Mouse (Mus musculus) megakaryocyte progenitor cell, adult 5-6 weeks (primary cell): ENCODE data around the gene Bag6. TPM values are rescaled to one million over a fixed set of nuclear protein-coding genes. Genes with fewer than 3 reads are reported as not detected.
A peak's percentile ranks its signal among the peaks of the same experiment; 100 is the strongest.

Experiments used
- ATAC-seq: replicated peaks from 2 replicates; pipeline ENCODE4 v1.8.0; 2016; ENCODE audit warnings: mild to moderate bottlenecking, moderate TSS enrichment, inconsistent platforms; ENCODE audit not compliant: poor library complexity
- total RNA-seq, 2 experiments: library from RNA; stranded (forward) in 1 of 2; stranded (reverse) in 1 of 2; fragments of 157-497, 149-512 nt in 1 of 2; fragments of 200-1000 nt in 1 of 2; gene quantifications; 2 replicates each; pipeline versions ENCODE4 v1.2.3 to v1.2.4; 2015 to 2017

The Bag6 gene
- total RNA-seq, 2 experiments from 2014 or later = 73.9 to 77.3 TPM

GRCm38 (mm10) chr17:35165451-35166155, 30.6 kb downstream of the Bag6 start:
- ATAC-seq = no peak

- peak; percentile 29 for ATAC-seq
Observed at GRCm38 (mm10) chr17:35166352-35167035, 31.5 kb downstream of the Bag6 start.

- no peak for ATAC-seq
Observed at GRCm38 (mm10) chr17:35167794-35168193, 32.8 kb downstream of the Bag6 start.

GRCm38 (mm10) chr17:35168541-35169207, 33.7 kb downstream of the Bag6 start:
- ATAC-seq = no peak

- peak; percentile 68 for ATAC-seq
Observed at GRCm38 (mm10) chr17:35172445-35173234, 37.7 kb downstream of the Bag6 start.

GRCm38 (mm10) chr17:35173329-35173728, 38.4 kb downstream of the Bag6 start:
- peak; percentile 27; the same call in 1 of the 2 replicates for ATAC-seq

GRCm38 (mm10) chr17:35174201-35174977, 39.4 kb downstream of the Bag6 start:
- no peak for ATAC-seq

GRCm38 (mm10) chr17:35175382-35175781, 40.4 kb downstream of the Bag6 start:
- ATAC-seq = no peak

- ATAC-seq = no peak
Observed at GRCm38 (mm10) chr17:35175968-35176367, 41.0 kb downstream of the Bag6 start, which contains the start of gene Aif1. Gene Aif1, minus strand, starts transcription at chr17:35176068.

GRCm38 (mm10) chr17:35178528-35178927, 43.5 kb downstream of the Bag6 start:
- peak; percentile 97 for ATAC-seq

- ATAC-seq = no peak
Observed at GRCm38 (mm10) chr17:35180093-35180492, 45.1 kb downstream of the Bag6 start.

GRCm38 (mm10) chr17:35185639-35186611, 50.9 kb downstream of the Bag6 start:
- ATAC-seq = peak; percentile 69

GRCm38 (mm10) chr17:35186681-35187080, 51.7 kb downstream of the Bag6 start:
- ATAC-seq = 0 out of 2 replicates have a peak, but pooled peaks have one; percentile 22

- ATAC-seq = no peak
Observed at GRCm38 (mm10) chr17:35187345-35187744, 52.4 kb downstream of the Bag6 start.

- peak; percentile 32 for ATAC-seq
Observed at GRCm38 (mm10) chr17:35187959-35188610, 53.1 kb downstream of the Bag6 start, which contains the start of gene Lst1. Gene Lst1, minus strand, starts transcription at chr17:35188439.

GRCm38 (mm10) chr17:35189186-35189585, 54.2 kb downstream of the Bag6 start:
- ATAC-seq = peak; percentile 33; the same call in 1 of the 2 replicates

GRCm38 (mm10) chr17:35190096-35190495, 55.1 kb downstream of the Bag6 start:
- 0 out of 2 replicates have a peak, but pooled peaks have one; percentile 3 for ATAC-seq

GRCm38 (mm10) chr17:35191723-35192122, 56.7 kb downstream of the Bag6 start:
- no peak for ATAC-seq
